Mouse (Mus musculus): ENCODE measurements around the gene 2010315B03Rik. TPM values are rescaled to one million over a fixed set of nuclear protein-coding genes. Genes with fewer than 3 reads are reported as not detected.
"Not testable (repeated sequence)": the region's sequence is repeated elsewhere in the genome, so short reads cannot be mapped to it uniquely, and the experiment has no call there.

Gene 2010315B03Rik
- polyA plus RNA-seq, 1 experiment from 2014 or later, result 16.7 TPM

GRCm38 (mm10) chr9:124267493-124267892, 45.0 kb downstream of the 2010315B03Rik start:
- no peak for ATAC-seq
- H3K27me3 ChIP-seq, result no peaks in the 10 kb centered on the region
- in situ Hi-C loops (cut with MboI; ENCODE audit: low pct_unique_long_range_greater_than_20kb), result no loop called here
- POLR2A ChIA-PET, result no interaction called here
- no peak for TF ChIP-seq CTCF (IDR thresholded peaks at IDR 0.05)
- CTCF ChIA-PET, result interaction anchor here (1.3 kb wide), 1 partner anchor 18 kb away, joined by 4 read pairs; no protein-coding TSS in a partner anchor
- no peak for DNase-seq (ENCODE audit: low read depth, low spot score)

GRCm38 (mm10) chr9:124262987-124263717, 49.3 kb downstream of the 2010315B03Rik start:
- in situ Hi-C loops (cut with MboI; ENCODE audit: low pct_unique_long_range_greater_than_20kb), result no loop called here
- DNase-seq (ENCODE audit: low read depth, low spot score) (no peak), ATAC-seq (peak; percentile 26)
- POLR2A ChIA-PET, result no interaction called here
- no peaks in the 10 kb centered on the region for H3K27me3 ChIP-seq
- no peak for TF ChIP-seq CTCF (IDR thresholded peaks at IDR 0.05)
- CTCF ChIA-PET, result interaction anchor here (0.9 kb wide), 1 partner anchor 327 kb away, joined by 3 read pairs; no protein-coding TSS in a partner anchor

- in situ Hi-C loops (cut with MboI; ENCODE audit: low pct_unique_long_range_greater_than_20kb), result no loop called here
- CTCF ChIA-PET, result no interaction called here
- TF ChIP-seq CTCF (IDR thresholded peaks at IDR 0.05), result no peak
- POLR2A ChIA-PET, result interaction anchor here (0.6 kb wide), 1 partner anchor 54 kb away, joined by 5 read pairs; the partner anchor contains the start of gene 2010315B03Rik
- ATAC-seq (no peak), DNase-seq (ENCODE audit: low read depth, low spot score) (no peak)
- H3K27me3 ChIP-seq, result no peaks in the 10 kb centered on the region
Observed at GRCm38 (mm10) chr9:124258067-124258556, 54.4 kb downstream of the 2010315B03Rik start.

GRCm38 (mm10) chr9:124257200-124258066, 55.1 kb downstream of the 2010315B03Rik start:
- POLR2A ChIA-PET, result no interaction called here
- DNase-seq (ENCODE audit: low read depth, low spot score), result peak; percentile 96
- in situ Hi-C loops (cut with MboI; ENCODE audit: low pct_unique_long_range_greater_than_20kb), result no loop called here
- CTCF ChIA-PET, result no interaction called here
- H3K27me3 ChIP-seq, result peaks cover 3% of the 10 kb centered on the region
- no peak for TF ChIP-seq CTCF (IDR thresholded peaks at IDR 0.05)
- ATAC-seq, result peak; percentile 68

GRCm38 (mm10) chr9:124256271-124257199, 56.0 kb downstream of the 2010315B03Rik start:
- peak; percentile 86 for ATAC-seq
- in situ Hi-C loops (cut with MboI; ENCODE audit: low pct_unique_long_range_greater_than_20kb); H3K27me3 ChIP-seq; CTCF ChIA-PET; POLR2A ChIA-PET: not testable (repeated sequence)
- peak; percentile 64 for DNase-seq (ENCODE audit: low read depth, low spot score)

- ChIA-PET POLR2A (no interaction called here), CTCF (interaction anchor here (2.1 kb wide), 1 partner anchor 8 kb away, joined by 7 read pairs; no protein-coding TSS in a partner anchor)
- in situ Hi-C loops (cut with MboI; ENCODE audit: low pct_unique_long_range_greater_than_20kb), result no loop called here
- H3K27me3 ChIP-seq, result peaks cover 17% of the 10 kb centered on the region
- ATAC-seq (no peak), DNase-seq (ENCODE audit: low read depth, low spot score) (no peak)
- peak; percentile 40 for TF ChIP-seq CTCF (IDR thresholded peaks at IDR 0.05)
Observed at GRCm38 (mm10) chr9:124251438-124251837, 61.1 kb downstream of the 2010315B03Rik start.

Other genes starting within 250 kb of the 2010315B03Rik start
- gene Ccr2, start 210.7 kb downstream of the 2010315B03Rik start, polyA plus RNA-seq (2021), result not detected
- gene Ccr5, start 191.2 kb downstream of the 2010315B03Rik start, polyA plus RNA-seq (2021), result not detected
- gene Ppp2r3d, start 164.2 kb upstream of the 2010315B03Rik start, polyA plus RNA-seq (2021), result 116 TPM
- not detected for gene Gm21836, start 181.1 kb upstream of the 2010315B03Rik start, polyA plus RNA-seq (2021)

All from Patski (cell line).